10 mouse cellular contexts compared by ENCODE assay signal in the genomic region with DNA sequence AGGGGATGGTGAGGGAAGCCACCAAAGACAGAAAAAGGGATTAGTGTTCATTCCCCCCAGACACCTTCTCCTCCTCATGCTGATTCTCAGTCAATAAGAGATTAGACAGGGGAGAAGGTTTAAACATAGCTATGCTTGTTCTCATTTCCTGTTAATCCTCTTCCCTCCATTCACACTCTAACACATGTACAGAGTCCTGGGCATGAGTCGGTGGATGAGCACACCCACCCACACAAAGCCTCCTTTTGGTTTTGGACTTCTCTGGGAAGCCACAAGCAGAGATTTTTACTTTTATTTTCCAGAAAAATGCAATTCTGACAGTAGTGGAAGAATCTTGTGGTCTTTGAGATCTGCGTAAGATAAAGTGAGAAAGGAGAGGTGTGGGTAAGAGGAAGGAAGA.
"Had no signal": no experiment of that assay in that cellular context is flagged by ENCODE, and none has a peak within 500 bp of the region (broad histone marks: within the 10 kb centered on the region; RNA-seq: fewer than 3 reads in every experiment).

No protein-coding gene starts in this region.

- ATAC-seq: intestine, embryonic 15.5 days; lung, postnatal 0 days; midbrain, embryonic 13.5 days had no signal

- DNase-seq: kidney, adult 8-10 months; kidney, postnatal 25 days; liver; lung, adult 2 months; lung, postnatal 36 days; thymus, adult 18-20 months; thymus, postnatal 14 days had no signal
